Mouse (Mus musculus) duodenum, adult 2 months (tissue): ENCODE data around the gene Olfr350. TPM values are rescaled to one million over a fixed set of nuclear protein-coding genes. Genes with fewer than 3 reads are reported as not detected.

ENCODE experiments used
- polyA plus RNA-seq: library from polyadenylated mRNA; depleted of rRNA; stranded (reverse); fragments of >200 nt; gene quantifications from 2 replicates; pipeline ENCODE4 v1.2.3, GENCODE M21; 2012; ENCODE audit warnings: low replicate concordance; rRNA removed

The Olfr350 gene
- not detected in 2 replicates for polyA plus RNA-seq

GRCm38 (mm10) chr2:36846010-36846409, at the start of gene Olfr350:
Olfr350 (plus strand) TSS chr2:36846310.

GRCm38 (mm10) chr2:36816932-36817331, 29.2 kb upstream of the Olfr350 start, which contains the start of gene Olfr3:
Olfr3 (minus strand) TSS chr2:36817032.

GRCm38 (mm10) chr2:36862560-36862959, 16.4 kb downstream of the Olfr350 start, which contains the start of gene Olfr351:
Olfr351 (minus strand) TSS chr2:36862660.

GRCm38 (mm10) chr2:36868160-36868559, 22.1 kb downstream of the Olfr350 start, which contains the start of gene Olfr352:
Olfr352 (plus strand) TSS chr2:36868460.

GRCm38 (mm10) chr2:36892836-36893235, 46.7 kb downstream of the Olfr350 start, which contains the start of gene Olfr353:
Olfr353 (minus strand) TSS chr2:36892936.

Other genes starting within 250 kb of the Olfr350 start
- not detected in 2 replicates for gene Olfr345, start 206.3 kb upstream of the Olfr350 start, polyA plus RNA-seq
- not detected in 2 replicates for gene Olfr346, start 160.5 kb upstream of the Olfr350 start, polyA plus RNA-seq
- not detected in 2 replicates for gene Olfr347, start 114.4 kb upstream of the Olfr350 start, polyA plus RNA-seq
- gene Olfr348, start 62.0 kb upstream of the Olfr350 start, polyA plus RNA-seq = not detected in 2 replicates
- gene Olfr50, start 55.8 kb upstream of the Olfr350 start, polyA plus RNA-seq = not detected in 2 replicates
- gene Olfr3, start 29.3 kb upstream of the Olfr350 start, polyA plus RNA-seq = not detected in 2 replicates
- not detected in 2 replicates for gene Olfr351, start 16.4 kb downstream of the Olfr350 start, polyA plus RNA-seq
- not detected in 2 replicates for gene Olfr352, start 22.1 kb downstream of the Olfr350 start, polyA plus RNA-seq
- gene Olfr353, start 46.6 kb downstream of the Olfr350 start, polyA plus RNA-seq = not detected in 2 replicates
- gene Olfr354, start 59.4 kb downstream of the Olfr350 start, polyA plus RNA-seq = not detected in 2 replicates
- gene Olfr355, start 82.6 kb downstream of the Olfr350 start, polyA plus RNA-seq = not detected in 2 replicates
- not detected in 2 replicates for gene Olfr356, start 90.8 kb downstream of the Olfr350 start, polyA plus RNA-seq
- not detected in 2 replicates for gene Olfr357, start 147.5 kb downstream of the Olfr350 start, polyA plus RNA-seq
- gene Olfr358, start 163.0 kb downstream of the Olfr350 start, polyA plus RNA-seq = not detected in 2 replicates
- gene Olfr360, start 219.4 kb downstream of the Olfr350 start, polyA plus RNA-seq = not detected in 2 replicates
- not detected in 2 replicates for gene Olfr361, start 243.0 kb downstream of the Olfr350 start, polyA plus RNA-seq